Mouse (Mus musculus) liver, embryonic 14.5 days (tissue): ENCODE data around the gene Dhx57. TPM values are rescaled to one million over a fixed set of nuclear protein-coding genes. Genes with fewer than 3 reads are reported as not detected.
A peak's percentile ranks its signal among the peaks of the same experiment; 100 is the strongest.
"Not testable (repeated sequence)": the region's sequence is repeated elsewhere in the genome, so short reads cannot be mapped to it uniquely, and the experiment has no call there.

ENCODE experiments used
- ATAC-seq: fragments of 200-750 bp; cut with Nextera tagmentation; 2 replicates; pipeline ENCODE4 v1.8.0; 2017; ENCODE audit warnings: moderate number of reproducible peaks, mild to moderate bottlenecking, moderate library complexity; ENCODE audit not compliant: insufficient read depth
- DNase-seq, 3 experiments: peaks; one replicate each; pipeline ENCODE4 v3.0.0-alpha.2; 2012 to 2013; ENCODE audit warnings: low read depth in 3 of 3, low spot score in 3 of 3
- H3K27ac ChIP-seq: fragments of 300-500 bp; sonication (generic); 2 replicates; pipeline ENCODE4 v1.5.1; 2014; ENCODE audit warnings: moderate library complexity, mild to moderate bottlenecking, control low read depth, inconsistent platforms
- H3K27me3 ChIP-seq: fragments of 300-500 bp; sonication (generic); 2 replicates; pipeline ENCODE4 v1.6.1; 2014; ENCODE audit warnings: mild to moderate bottlenecking, low read length, moderate library complexity; ENCODE audit not compliant: control insufficient read depth, insufficient read depth
- H3K36me3 ChIP-seq: fragments of 300-500 bp; sonication (generic); replicated peaks from 2 replicates; pipeline ENCODE4 v1.6.1; 2014; ENCODE audit warnings: low read depth; ENCODE audit not compliant: control insufficient read depth, insufficient read depth
- H3K4me1 ChIP-seq, 2 experiments: fragments of 200-500 bp in 1 of 2; fragments of 300-500 bp in 1 of 2; sonication (generic) in 1 of 2; replicated peaks; 2 replicates each; pipeline ENCODE4 v1.6.1; 2012 to 2014; ENCODE audit warnings: antibody characterized with exemption in 1 of 2, inconsistent platforms in 1 of 2, low read length in 1 of 2; ENCODE audit not compliant: control insufficient read depth in 2 of 2, insufficient read depth in 2 of 2
- H3K4me2 ChIP-seq: fragments of 300-500 bp; sonication (generic); 2 replicates; pipeline ENCODE4 v1.6.1; 2014; ENCODE audit warnings: low read depth, mild to moderate bottlenecking, control low read depth, moderate library complexity
- H3K4me3 ChIP-seq, 2 experiments: fragments of 200-500 bp in 1 of 2; fragments of 300-500 bp in 1 of 2; sonication (generic) in 1 of 2; 2 replicates each; pipeline ENCODE4 v1.5.1; 2012 to 2014; ENCODE audit warnings: low read depth in 2 of 2, low read length in 2 of 2, mild to moderate bottlenecking in 2 of 2, control low read depth in 1 of 2, inconsistent platforms in 1 of 2, moderate library complexity in 1 of 2; ENCODE audit not compliant: insufficient read depth in 1 of 2
- H3K9ac ChIP-seq: fragments of 300-500 bp; sonication (generic); replicated peaks from 2 replicates; pipeline ENCODE4 v1.6.1; 2014; ENCODE audit warnings: mild to moderate bottlenecking, control low read depth, moderate library complexity
- H3K9me3 ChIP-seq: fragments of 300-500 bp; sonication (generic); 2 replicates; pipeline ENCODE4 v1.6.1; 2016; ENCODE audit warnings: low read length, mixed read lengths; ENCODE audit not compliant: control insufficient read depth
- CTCF ChIP-seq: IDR thresholded peaks from 2 replicates; pipeline ENCODE4 v1.5.1; 2016; ENCODE audit warnings: antibody characterized with exemption, low read depth, control low read depth
- EP300 ChIP-seq: IDR thresholded peaks from 2 replicates; pipeline ENCODE4 v1.6.1; 2016; ENCODE audit warnings: antibody characterized with exemption, low read depth
- WGBS: fragments of 180-500 bp; shearing (Covaris S2); extraction: QIAGEN DNeasy Blood & Tissue Kit; methylation state at CpG from one replicate; pipeline ENCODE4 v1.1.7; 2014; ENCODE audit not compliant: insufficient replicate concordance; 5-methylcytosine and 5-hydroxymethylcytosine counted together
- polyA plus RNA-seq, 2 experiments: library from polyadenylated mRNA; depleted of rRNA in 1 of 2; stranded (reverse) in 1 of 2; unstranded in 1 of 2; fragments of >200 nt; fragmentation: Nextera tagmentation in 1 of 2; extraction: Ambion mirVana in 1 of 2; gene quantifications; 2 replicates each; pipeline versions ENCODE4 v1.2.1 to v1.2.3; 2012 to 2014

The Dhx57 gene
- polyA plus RNA-seq, 2 experiments: 2.8 to 5.1 TPM

DNA sequence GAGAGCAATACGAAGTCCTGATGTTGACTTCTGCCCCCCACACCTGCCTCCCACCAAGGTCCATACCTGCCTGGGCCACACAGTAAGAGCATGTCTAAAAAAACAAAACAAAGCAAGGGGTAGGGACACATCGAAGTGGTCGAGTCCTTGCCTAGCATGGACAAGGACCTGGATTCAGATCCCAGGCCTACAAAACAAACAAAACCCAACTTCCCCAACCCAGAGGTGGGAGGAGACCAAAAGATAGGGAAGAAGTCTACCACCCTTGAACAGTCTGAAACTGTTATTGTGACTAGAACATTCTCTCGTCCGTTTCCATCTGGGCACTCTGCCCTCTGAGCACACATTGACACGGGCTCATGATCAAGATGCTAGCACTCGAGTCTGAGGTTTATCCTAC is 55.9 kb downstream of the Dhx57 start:
- 66% methylated on average over 7 of the region's 7 CpGs for WGBS
- TF ChIP-seq CTCF: no peak
- TF ChIP-seq EP300: no peak
- Histone ChIP-seq H3K27ac (no peak overlapping the region), H3K9me3 (no peaks in the 10 kb centered on the region), H3K4me1 (peaks cover 2 to 9% of the 10 kb centered on the region in 2 experiments; a peak in 3 of 4 replicates), H3K4me2 (no peak overlapping the region), H3K9ac (no peak overlapping the region), H3K27me3 (no peaks in the 10 kb centered on the region), H3K36me3 (no peaks in the 10 kb centered on the region), H3K4me3 (no peak overlapping the region)
- ATAC-seq: no peak
- no peak for DNase-seq

DNA sequence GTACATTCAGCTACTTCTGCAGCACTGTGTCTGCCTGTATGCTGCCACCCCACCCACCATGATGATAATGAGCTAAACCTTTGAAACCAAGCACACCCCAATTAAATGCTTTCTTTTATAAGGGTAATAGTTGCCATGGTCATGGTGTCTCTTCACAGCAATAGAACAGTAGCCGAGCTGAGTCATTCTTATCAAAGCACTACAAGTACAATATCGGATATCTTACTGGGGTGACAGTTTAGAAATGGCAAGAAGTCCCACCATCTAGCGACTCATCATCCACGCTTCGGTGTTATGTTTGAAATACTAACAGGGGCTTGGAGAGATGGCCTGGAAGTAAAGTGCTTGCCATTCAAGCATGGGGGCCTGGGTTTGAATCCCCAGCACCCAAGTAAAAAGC is 56.4 kb downstream of the Dhx57 start:
- TF ChIP-seq EP300 (no peak), CTCF (no peak)
- 65% methylated on average over 5 of the region's 5 CpGs for WGBS
- Histone ChIP-seq H3K27ac (no peak overlapping the region), H3K4me2 (no peak overlapping the region), H3K36me3 (no peaks in the 10 kb centered on the region), H3K9ac (no peak overlapping the region), H3K4me1 (peaks cover 2 to 9% of the 10 kb centered on the region in 2 experiments; a peak in 3 of 4 replicates), H3K27me3 (no peaks in the 10 kb centered on the region), H3K4me3 (no peak overlapping the region), H3K9me3 (no peaks in the 10 kb centered on the region)
- DNase-seq (no peak), ATAC-seq (no peak)

DNA sequence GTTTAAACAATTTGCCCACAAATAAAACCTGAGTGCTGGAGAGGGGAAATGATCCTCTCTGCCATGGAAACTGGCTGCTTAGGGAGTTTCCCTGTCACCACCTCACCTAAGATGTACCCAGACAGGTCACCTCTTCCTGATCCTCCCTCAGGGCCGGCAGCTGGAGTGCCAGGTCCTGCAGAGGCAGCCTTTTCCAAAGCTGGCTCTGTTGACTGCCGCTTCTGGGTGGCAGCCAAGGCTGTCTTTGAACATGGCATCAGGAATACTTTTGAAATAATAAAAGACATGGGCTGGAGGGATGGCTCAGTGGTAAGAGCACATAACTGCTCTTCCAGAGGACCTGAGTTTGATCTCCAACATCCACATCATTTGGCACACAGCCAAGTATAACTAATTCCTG is 60.9 kb downstream of the Dhx57 start:
- ATAC-seq: no peak

DNA sequence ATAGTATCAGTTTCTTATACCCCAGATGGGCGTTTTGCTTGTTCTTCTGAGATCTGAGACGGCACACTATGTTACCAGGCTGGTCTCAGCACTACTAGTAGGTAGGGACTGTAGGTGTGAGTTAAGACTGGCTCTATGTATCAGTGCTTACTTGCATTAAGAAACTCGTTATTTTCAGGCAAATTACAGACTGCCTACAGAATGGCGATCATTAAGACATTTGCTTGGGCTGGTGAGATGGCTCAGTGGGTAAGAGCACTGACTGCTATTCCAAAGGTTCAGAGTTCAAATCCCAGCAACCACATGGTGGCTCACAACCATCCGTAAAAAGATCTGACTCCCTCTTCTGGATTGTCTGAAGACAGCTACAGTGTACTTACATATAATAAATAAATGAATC is 65.1 kb downstream of the Dhx57 start:
- Histone ChIP-seq H3K4me2 (peak overlapping the region; percentile 82), H3K27ac (peak overlapping the region; percentile 79; the same call in 1 of the 2 replicates), H3K4me3 (peak overlapping the region; percentile 75 to 87), H3K9ac (peak overlapping the region; percentile 87)
- not testable (repeated sequence) for DNase-seq, H3K4me1 ChIP-seq, ATAC-seq, H3K27me3 ChIP-seq, H3K9me3 ChIP-seq, H3K36me3 ChIP-seq
- 24% methylated on average over 4 of the region's 5 CpGs for whole genome bisulfite sequencing

More for the DNA sequence above, 60.9 kb downstream of the Dhx57 start:
- no peaks in the 10 kb centered on the region for H3K27me3 ChIP-seq
- 74% methylated on average over 2 of the region's 2 CpGs for WGBS
- H3K9ac ChIP-seq: no peak overlapping the region
- no peaks in the 10 kb centered on the region for H3K9me3 ChIP-seq
- H3K36me3 ChIP-seq: no peaks in the 10 kb centered on the region; the same call in none of the 2 replicates
- no peak overlapping the region for H3K4me2 ChIP-seq
- peaks cover 9 to 12% of the 10 kb centered on the region in 2 experiments for H3K4me1 ChIP-seq
- H3K4me3 ChIP-seq: no peak overlapping the region
- no peak for DNase-seq
- H3K27ac ChIP-seq: no peak overlapping the region
- TF ChIP-seq CTCF: no peak
- TF ChIP-seq EP300: no peak

DNA sequence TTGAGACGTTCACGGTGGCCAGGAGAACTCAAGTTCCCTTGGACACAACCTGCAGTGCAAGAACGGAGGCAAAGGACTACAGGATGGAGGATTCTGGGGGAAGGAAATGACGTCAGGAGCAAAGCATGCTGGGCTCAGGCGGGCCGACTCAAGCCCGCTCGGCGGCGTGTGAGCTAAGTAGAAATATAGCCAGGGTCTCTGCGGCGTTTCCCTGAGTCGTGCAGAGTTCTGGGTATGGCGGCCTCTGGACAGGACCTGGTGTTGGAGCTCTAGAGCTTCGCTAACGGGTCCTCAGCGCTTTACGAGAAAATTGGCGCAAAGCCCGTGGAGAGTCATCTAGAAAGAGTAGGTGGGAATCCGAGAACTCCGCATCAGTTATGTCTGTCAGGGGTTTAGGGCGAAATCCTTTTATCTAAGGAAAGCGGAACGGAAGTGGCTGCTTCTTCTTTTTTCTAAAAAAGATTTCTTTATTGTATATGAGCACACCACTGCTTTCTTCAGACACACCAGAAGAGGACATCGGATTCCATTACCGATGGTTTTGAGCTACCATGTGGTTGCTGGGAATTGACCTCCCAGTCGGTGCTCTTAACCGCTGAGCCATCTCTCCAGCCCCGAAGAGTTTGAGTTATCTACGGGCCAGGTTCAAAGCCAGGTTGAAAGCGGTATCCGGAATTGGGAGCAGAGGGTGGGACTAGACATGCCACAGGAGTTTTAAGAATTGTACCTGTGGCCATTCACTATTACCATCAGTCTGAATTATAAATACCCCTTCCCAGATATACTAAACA is 65.8 kb downstream of the Dhx57 start, which contains the start of gene Gemin6:
Gemin6 (plus strand) TSS at position 116 of the 791 bp plus-strand sequence.
- Histone ChIP-seq H3K9me3 (no peaks in the 10 kb centered on the region), H3K9ac (peak within 1 kb of the TSS; percentile 87), H3K4me2 (peak within 1 kb of the TSS; percentile 82), H3K27me3 (no peaks in the 10 kb centered on the region), H3K4me3 (peak within 1 kb of the TSS; percentile 75 to 87), H3K36me3 (no peaks in the 10 kb centered on the region; the same call in none of the 2 replicates), H3K4me1 (peaks cover 7 to 8% of the 10 kb centered on the region in 2 experiments; a peak in 3 of 4 replicates), H3K27ac (peak within 1 kb of the TSS; percentile 79)
- no peak for TF ChIP-seq EP300
- TF ChIP-seq CTCF: peak; percentile 15; the same call in 1 of the 2 replicates
- peak; percentile 79 to 83 (median 79) for DNase-seq
- WGBS: under 1% methylated on average over 33 of the region's 33 CpGs
- peak; percentile 97 for ATAC-seq
